Mouse (Mus musculus) T-helper 1 cell (primary cell): ENCODE data around the gene Gm13305.
"Not testable (repeated sequence)": the region's sequence is repeated elsewhere in the genome, so short reads cannot be mapped to it uniquely, and the experiment has no call there.

Experiments
- in situ Hi-C: fragments of 300-600 bp; cut with MboI, MseI; formaldehyde crosslinking; loops from one replicate; pipeline ENCODE4 v1.15.1; 2025; ENCODE audit warnings: high pct_unique_total_duplicates

Gene Gm13305

GRCm38 (mm10) chr4:42168503-42168902 lies at the start of gene Gm13305:
Gm13305 (minus strand) TSS chr4:42168603.
- in situ Hi-C loops: loop anchor here (25.0 kb wide), 1 partner anchor 744 kb away; the partner anchor contains the start of gene Phf24

DNA sequence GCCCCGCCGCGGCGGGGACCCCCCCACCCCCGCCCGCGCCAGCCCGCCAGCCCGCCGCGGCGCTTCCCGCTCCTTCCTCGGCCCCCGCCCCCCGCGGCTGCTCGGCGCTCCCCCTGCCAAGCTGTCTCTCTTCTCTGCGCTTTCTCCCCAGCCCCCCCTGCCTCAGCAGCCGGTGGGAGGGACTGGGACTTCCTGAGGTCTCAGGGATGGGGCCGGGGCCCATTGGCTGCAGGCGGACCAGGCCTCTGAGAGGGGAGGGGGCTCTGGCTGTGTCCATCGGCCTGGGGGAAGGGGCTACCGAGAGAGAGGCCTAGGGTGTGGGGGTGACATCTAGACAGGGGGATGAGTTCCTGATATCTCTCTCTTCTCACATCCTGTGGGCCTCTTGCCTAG lies 16.6 kb upstream of the Gm13305 start:
- in situ Hi-C loops: not testable (repeated sequence)

GRCm38 (mm10) chr4:42184324-42184979 lies 16.0 kb upstream of the Gm13305 start:
- in situ Hi-C loops: not testable (repeated sequence)

- in situ Hi-C loops: not testable (repeated sequence)
Measured at GRCm38 (mm10) chr4:42183234-42184197, 15.1 kb upstream of the Gm13305 start.

DNA sequence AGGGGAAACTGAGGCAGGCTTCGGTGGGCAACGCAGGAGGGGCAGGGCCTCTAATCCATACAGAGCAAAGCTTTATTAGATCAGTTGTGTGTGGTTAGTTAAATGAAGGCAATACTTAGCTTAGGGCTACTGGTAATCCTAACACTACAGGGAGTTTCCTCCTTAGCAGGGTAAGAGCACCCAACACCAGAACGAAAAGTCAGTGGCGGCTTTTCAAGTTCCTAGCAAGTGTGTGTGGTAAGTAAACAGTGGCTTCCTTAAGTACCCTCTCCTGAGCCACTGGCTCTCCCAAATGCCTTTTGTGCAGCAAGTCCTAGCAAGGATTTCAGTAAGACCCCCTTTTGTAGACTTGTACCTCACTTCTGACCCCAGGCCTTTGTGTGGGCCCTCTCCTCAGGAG lies 9.8 kb upstream of the Gm13305 start:
- in situ Hi-C loops: not testable (repeated sequence)

DNA sequence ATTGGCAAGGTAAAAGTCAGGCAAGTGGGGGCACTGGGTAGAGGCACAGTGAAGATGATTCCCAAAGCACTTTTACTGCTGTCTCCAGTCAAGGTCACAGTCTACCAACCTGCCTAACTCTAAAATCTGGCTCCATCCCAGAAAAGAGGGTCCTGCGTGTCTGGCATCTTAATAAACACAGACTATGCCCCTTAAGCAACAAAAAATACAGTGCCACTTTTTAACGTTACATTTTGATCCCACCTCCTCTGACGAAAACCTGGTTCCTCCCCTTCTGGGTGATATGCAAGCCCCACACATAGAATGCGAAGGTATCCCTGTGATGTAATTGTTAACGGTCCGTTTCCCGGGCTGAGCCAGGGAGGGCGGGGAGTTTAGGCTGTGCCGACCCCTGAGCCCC lies 15.3 kb downstream of the Gm13305 start, which contains the start of gene Gm13306:
Gene Gm13306, plus strand, starts transcription at position 301 of the 400 bp plus-strand sequence.
- in situ Hi-C loops: loop anchor here (25.0 kb wide), 1 partner anchor 759 kb away; the partner anchor contains the start of gene Phf24

DNA sequence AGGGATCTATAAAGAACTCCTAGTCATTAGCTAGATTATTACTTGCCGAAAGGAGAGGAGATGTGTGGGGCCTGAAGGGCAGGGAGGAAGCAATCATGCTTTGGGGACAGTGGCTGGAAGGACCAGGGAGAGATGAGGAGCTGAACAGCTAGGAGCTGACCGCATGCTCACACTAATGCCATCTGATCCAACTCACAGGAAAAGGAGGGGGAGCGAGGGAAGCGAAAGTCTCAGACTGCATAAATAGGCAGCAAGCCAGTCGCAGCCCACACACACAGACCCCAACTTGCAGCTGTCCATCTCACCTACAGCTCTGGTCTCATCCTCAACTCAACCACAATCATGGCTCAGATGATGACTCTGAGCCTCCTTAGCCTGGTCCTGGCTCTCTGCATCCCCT lies 53.9 kb downstream of the Gm13305 start, which contains the start of gene Gm13304:
Gene Gm13304, plus strand, starts transcription at position 301 of the 400 bp plus-strand sequence.
- in situ Hi-C loops: not testable (repeated sequence)
